In genomic region chr5:113825558-113825957, GRCm38 (mm10) we compare ENCODE assay signal across 28 mouse cellular contexts. TPM values are rescaled to one million over a fixed set of nuclear protein-coding genes. Genes with fewer than 3 reads are reported as not detected.
DNase-seq lines count a peak whose midpoint lies in the region; ATAC-seq and TF ChIP-seq lines count a peak whose summit lies in the region.
"Had no signal": no experiment of that assay in that cellular context is flagged by ENCODE, and none has a peak within 500 bp of the region (broad histone marks: within the 10 kb centered on the region; RNA-seq: fewer than 3 reads in every experiment).

No protein-coding gene starts in this region.

- no peak for TF ChIP-seq POLR2A in small intestine, adult 2 months (IDR thresholded peaks at IDR 0.05; ENCODE audit: low read depth, low read length)

- H3K27me3 ChIP-seq in liver, postnatal 0 days (ENCODE audit: insufficient read depth, low read length): no peaks in the 10 kb centered on the region
- 0 out of 2 replicates have a peak, but pooled peaks cover 6% of the 10 kb centered on the region for H3K27me3 ChIP-seq in liver, embryonic 12.5 days (replicated peaks)
- H3K27me3 ChIP-seq in small intestine, adult 2 months (ENCODE audit: control insufficient read depth, insufficient read depth, low read length): no peaks in the 10 kb centered on the region
- H3K27me3 ChIP-seq in midbrain, embryonic 15.5 days (replicated peaks): no peaks in the 10 kb centered on the region
- H3K27me3 ChIP-seq: embryonic facial prominence, embryonic 12.5 days; neural tube, embryonic 13.5 days; stomach, embryonic 15.5 days had no signal

- peaks cover 8% of the 10 kb centered on the region; the same call in 1 of the 2 replicates for H3K4me1 ChIP-seq in liver, postnatal 0 days (ENCODE audit: insufficient read depth)
- peaks cover 40% of the 10 kb centered on the region for H3K4me1 ChIP-seq in liver, embryonic 12.5 days
- H3K4me1 ChIP-seq in small intestine, adult 2 months (ENCODE audit: control insufficient read depth, insufficient read depth, insufficient read length, low read length): no peaks in the 10 kb centered on the region; the same call in 1 of the 2 replicates
- no peaks in the 10 kb centered on the region for H3K4me1 ChIP-seq in midbrain, embryonic 15.5 days
- H3K4me1 ChIP-seq: forebrain, embryonic 12.5 days; neural tube, embryonic 13.5 days; stomach, embryonic 15.5 days had no signal

- no peak overlapping the region for H3K27ac ChIP-seq in liver, postnatal 0 days (ENCODE audit: low read depth)
- H3K27ac ChIP-seq in liver, embryonic 12.5 days: no peak overlapping the region
- H3K27ac ChIP-seq in small intestine, adult 2 months (ENCODE audit: insufficient read depth, low read depth, low read length): peak overlapping the region; percentile 31
- H3K27ac ChIP-seq in midbrain, embryonic 15.5 days: no peak overlapping the region
- H3K27ac ChIP-seq: embryonic facial prominence, embryonic 12.5 days; forebrain, embryonic 12.5 days; gastrocnemius, adult 2 months; hindbrain, postnatal 0 days; neural tube, embryonic 13.5 days; stomach, embryonic 15.5 days had no signal

- H3K4me2 ChIP-seq in liver, postnatal 0 days (ENCODE audit: low read depth, low read length): 0 out of 2 replicates have a peak overlapping the region, but pooled peaks have one; percentile 9
- H3K4me2 ChIP-seq in liver, embryonic 12.5 days: no peak overlapping the region
- no peak overlapping the region for H3K4me2 ChIP-seq in midbrain, embryonic 15.5 days
- H3K4me2 ChIP-seq: embryonic facial prominence, embryonic 12.5 days; forebrain, embryonic 12.5 days; heart, embryonic 11.5 days; neural tube, embryonic 13.5 days; stomach, embryonic 15.5 days had no signal

- no peak for ATAC-seq in liver, postnatal 0 days
- ATAC-seq in liver, embryonic 12.5 days: no peak
- ATAC-seq in activated CD4-positive, CD25-positive, alpha-beta regulatory T cell, adult 4 months: peak; percentile 62
- ATAC-seq in midbrain, embryonic 15.5 days (replicated peaks): no peak
- ATAC-seq: hindbrain, postnatal 0 days had no signal

- H3K36me3 ChIP-seq in liver, postnatal 0 days (replicated peaks; ENCODE audit: insufficient read depth, low read length): no peaks in the 10 kb centered on the region
- no peaks in the 10 kb centered on the region for H3K36me3 ChIP-seq in liver, embryonic 12.5 days
- no peaks in the 10 kb centered on the region; the same call in 1 of the 2 replicates for H3K36me3 ChIP-seq in small intestine, adult 2 months (ENCODE audit: control insufficient read depth, insufficient read depth, low read length)
- H3K36me3 ChIP-seq in midbrain, embryonic 15.5 days (replicated peaks): no peaks in the 10 kb centered on the region
- H3K36me3 ChIP-seq: embryonic facial prominence, embryonic 12.5 days; forebrain, embryonic 12.5 days; neural tube, embryonic 13.5 days; stomach, embryonic 15.5 days had no signal

- TF ChIP-seq EP300 in liver, postnatal 0 days (IDR thresholded peaks at IDR 0.05; ENCODE audit: low read depth): no peak

- DNase-seq in liver, postnatal 0 days: no peak
- DNase-seq in thymus, postnatal 36 days: peak; percentile 55 to 73
- DNase-seq in lung, postnatal 14 days: no peak
- no peak for DNase-seq in c-Kit-positive CD71-positive TER-119-positive erythroid progenitor cells, embryonic 14.5 days (ENCODE audit: low spot score)
- DNase-seq: adrenal gland, postnatal 10 days; cerebellum, adult 11-12 months; cerebellum, postnatal 25 days; gastrocnemius, adult 2 months; heart, postnatal 10 days; kidney, adult 11 months; kidney, postnatal 4 days; layer of hippocampus, adult 9-11 months; liver; lung, postnatal 10 days; midbrain, embryonic 14.5 days; retina, postnatal 1 day; right cerebral cortex, postnatal 25 days had no signal

- H3K9me3 ChIP-seq in liver, postnatal 0 days (ENCODE audit: low read length): no peaks in the 10 kb centered on the region
- H3K9me3 ChIP-seq in liver, embryonic 12.5 days (replicated peaks): no peaks in the 10 kb centered on the region
- H3K9me3 ChIP-seq in midbrain, embryonic 15.5 days: no peaks in the 10 kb centered on the region
- H3K9me3 ChIP-seq: embryonic facial prominence, embryonic 12.5 days; forebrain, embryonic 12.5 days; neural tube, embryonic 13.5 days; stomach, embryonic 15.5 days had no signal

- no peak overlapping the region for H3K9ac ChIP-seq in liver, postnatal 0 days (replicated peaks)
- no peak overlapping the region for H3K9ac ChIP-seq in liver, embryonic 12.5 days
- no peak overlapping the region for H3K9ac ChIP-seq in midbrain, embryonic 15.5 days
- H3K9ac ChIP-seq: embryonic facial prominence, embryonic 12.5 days; forebrain, embryonic 12.5 days; neural tube, embryonic 13.5 days; stomach, embryonic 15.5 days had no signal

- WGBS in liver, postnatal 0 days (ENCODE audit: insufficient replicate concordance): 49% methylated on average over 7 of the region's 7 CpGs
- WGBS in liver, embryonic 12.5 days (ENCODE audit: insufficient replicate concordance): 33% methylated on average over 7 of the region's 7 CpGs
- 60% methylated on average over 7 of the region's 7 CpGs for WGBS in small intestine, adult 2 months
- 83% methylated on average over 7 of the region's 7 CpGs for WGBS in midbrain, embryonic 15.5 days

- TF ChIP-seq CTCF in liver, postnatal 0 days (IDR thresholded peaks at IDR 0.05; ENCODE audit: low read depth): no peak
- no peak for TF ChIP-seq CTCF in small intestine, adult 2 months (IDR thresholded peaks at IDR 0.05; ENCODE audit: extremely low read depth, insufficient read length, insufficient replicate concordance, low read depth, low read length)

- H3K4me3 ChIP-seq in liver, postnatal 0 days (ENCODE audit: low read depth, low read length): no peak overlapping the region
- H3K4me3 ChIP-seq in liver, embryonic 12.5 days: no peak overlapping the region
- peak overlapping the region; percentile 26; the same call in 1 of the 2 replicates for H3K4me3 ChIP-seq in small intestine, adult 2 months (ENCODE audit: low read depth, low read length)
- H3K4me3 ChIP-seq in midbrain, embryonic 15.5 days: no peak overlapping the region
- H3K4me3 ChIP-seq: embryonic facial prominence, embryonic 12.5 days; erythroblast, embryonic 14.5 days; forebrain, embryonic 12.5 days; gastrocnemius, adult 2 months; neural tube, embryonic 13.5 days; stomach, embryonic 15.5 days had no signal

RNA-seq across cellular contexts. Expression of gene Selplg, which starts 6.9 kb away (rescaled TPM):
- 18.9 and 21.5 TPM in 2 replicates for polyA plus RNA-seq in liver, postnatal 0 days (2015; fragmentation: Nextera tagmentation; extraction: Ambion mirVana)
- polyA plus RNA-seq in liver, embryonic 12.5 days (2016; fragmentation: Nextera tagmentation; extraction: Ambion mirVana): 10.8 and 11.6 TPM in 2 replicates
- polyA plus RNA-seq in activated CD4-positive, CD25-positive, alpha-beta regulatory T cell, adult 4 months (2017; shearing (Covaris generic)): 100 to 1,000 TPM; 629 to 698 TPM
- polyA plus RNA-seq in small intestine, adult 2 months (2012; rRNA removed): 31.5 and 52.3 TPM in 2 replicates
- polyA plus RNA-seq in midbrain, embryonic 15.5 days (2015; fragmentation: Nextera tagmentation; extraction: Ambion mirVana): 2.4 and 2.8 TPM in 2 replicates

RNA-seq across cellular contexts. Expression of gene Tmem119, which starts 25.2 kb away (rescaled TPM):
- 3.2 and 3.4 TPM in 2 replicates for polyA plus RNA-seq in liver, postnatal 0 days (2015; fragmentation: Nextera tagmentation; extraction: Ambion mirVana)
- polyA plus RNA-seq in liver, embryonic 12.5 days (2016; fragmentation: Nextera tagmentation; extraction: Ambion mirVana): 7.2 and 9.8 TPM in 2 replicates
- not detected for polyA plus RNA-seq in activated CD4-positive, CD25-positive, alpha-beta regulatory T cell, adult 4 months (2017; shearing (Covaris generic))
- 10.1 and 13.5 TPM in 2 replicates for polyA plus RNA-seq in small intestine, adult 2 months (2012; rRNA removed)
- polyA plus RNA-seq in midbrain, embryonic 15.5 days (2015; fragmentation: Nextera tagmentation; extraction: Ambion mirVana): 5.7 and 6.3 TPM in 2 replicates

RNA-seq across cellular contexts. Expression of gene Iscu, which starts 53.0 kb away (rescaled TPM):
- polyA plus RNA-seq in liver, postnatal 0 days (2015; fragmentation: Nextera tagmentation; extraction: Ambion mirVana): 109 TPM in 2 replicates
- 109 and 112 TPM in 2 replicates for polyA plus RNA-seq in liver, embryonic 12.5 days (2016; fragmentation: Nextera tagmentation; extraction: Ambion mirVana)
- 10 to 100 TPM; 23.8 to 24.5 TPM for polyA plus RNA-seq in activated CD4-positive, CD25-positive, alpha-beta regulatory T cell, adult 4 months (2017; shearing (Covaris generic))
- polyA plus RNA-seq in small intestine, adult 2 months (2012; rRNA removed): 31.2 and 57.5 TPM in 2 replicates
- polyA plus RNA-seq in midbrain, embryonic 15.5 days (2015; fragmentation: Nextera tagmentation; extraction: Ambion mirVana): 75.4 and 78.4 TPM in 2 replicates

RNA-seq across cellular contexts. Expression of gene Sart3, which starts 53.2 kb away (rescaled TPM):
- polyA plus RNA-seq in liver, postnatal 0 days (2015; fragmentation: Nextera tagmentation; extraction: Ambion mirVana): 6.9 and 7.9 TPM in 2 replicates
- polyA plus RNA-seq in liver, embryonic 12.5 days (2016; fragmentation: Nextera tagmentation; extraction: Ambion mirVana): 39.9 and 40.4 TPM in 2 replicates
- 10 to 100 TPM in 1 of 2 experiments, 1 to 10 TPM in 1; 8.0 to 18.9 TPM for polyA plus RNA-seq in activated CD4-positive, CD25-positive, alpha-beta regulatory T cell, adult 4 months (2017; shearing (Covaris generic))
- polyA plus RNA-seq in small intestine, adult 2 months (2012; rRNA removed): 9.3 and 10.7 TPM in 2 replicates
- polyA plus RNA-seq in midbrain, embryonic 15.5 days (2015; fragmentation: Nextera tagmentation; extraction: Ambion mirVana): 53.3 and 57.5 TPM in 2 replicates

Comparison
In these comparisons a context has a peak if more than half of its experiments do, and no peak if none do; other contexts are left out.
1. DNase-seq: peak in thymus, postnatal 36 days (2 of 2); none in liver, postnatal 0 days (single experiment), lung, postnatal 14 days (single experiment) and c-Kit-positive CD71-positive TER-119-positive erythroid progenitor cells, embryonic 14.5 days (single experiment).
2. RNA of gene Selplg, which starts 6.9 kb away (polyA plus RNA-seq): 629 to 698 TPM in activated CD4-positive, CD25-positive, alpha-beta regulatory T cell, adult 4 months; 31.5 to 52.3 TPM in small intestine, adult 2 months, 18.9 to 21.5 TPM in liver, postnatal 0 days, 10.8 to 11.6 TPM in liver, embryonic 12.5 days and 2.4 to 2.8 TPM in midbrain, embryonic 15.5 days; every median in the first group is over 10 times any median in the second.